10 mouse cellular contexts compared by ENCODE assay signal in the genomic region with DNA sequence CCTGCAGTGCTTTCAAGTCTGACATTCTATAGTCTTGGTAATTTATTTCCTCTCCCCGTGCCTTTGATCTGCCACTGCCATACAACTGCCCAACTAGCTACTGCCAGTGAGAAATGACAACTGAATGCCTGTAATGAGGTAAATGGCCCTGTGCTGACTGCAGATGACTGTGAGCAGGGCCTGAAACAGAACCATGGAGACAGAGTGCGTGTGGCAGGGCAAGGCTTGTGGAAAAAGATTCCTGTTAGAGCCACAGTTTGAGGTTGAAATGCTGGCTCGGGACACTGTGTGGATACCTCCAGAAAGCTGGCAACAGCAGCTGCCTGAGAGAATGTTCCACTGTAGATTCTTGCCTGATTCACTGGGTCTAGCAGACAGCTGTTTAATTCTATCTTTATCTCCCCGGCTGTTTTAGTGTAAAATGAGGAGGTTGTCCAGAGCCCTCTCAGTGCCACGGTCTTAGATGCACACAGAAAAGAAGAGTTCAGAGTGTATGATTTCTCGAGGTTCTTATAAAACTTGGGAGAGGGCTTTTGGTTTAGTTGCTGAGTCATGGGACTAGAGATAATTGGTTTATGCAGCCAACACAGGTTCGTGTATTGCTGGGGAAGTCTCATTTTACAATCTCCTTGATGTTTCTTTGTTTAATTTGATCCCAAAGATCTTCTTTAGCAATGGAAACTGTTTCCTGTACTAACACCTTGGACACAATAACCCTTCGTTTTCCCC. TPM values are rescaled to one million over a fixed set of nuclear protein-coding genes. Genes with fewer than 3 reads are reported as not detected.
DNase-seq lines count a peak whose midpoint lies in the region; ATAC-seq and TF ChIP-seq lines count a peak whose summit lies in the region.
"Had no signal": no experiment of that assay in that cellular context is flagged by ENCODE, and none has a peak within 500 bp of the region (broad histone marks: within the 10 kb centered on the region; RNA-seq: fewer than 3 reads in every experiment).

No protein-coding gene starts in this region.

- H3K36me3 ChIP-seq in hindbrain, postnatal 0 days (ENCODE audit: insufficient read depth, low read length): no peaks in the 10 kb centered on the region
- H3K36me3 ChIP-seq in stomach, embryonic 15.5 days: no peaks in the 10 kb centered on the region

- no peaks in the 10 kb centered on the region for H3K27me3 ChIP-seq in hindbrain, postnatal 0 days (ENCODE audit: insufficient read depth, low read length)
- no peaks in the 10 kb centered on the region for H3K27me3 ChIP-seq in stomach, embryonic 15.5 days (replicated peaks)

- 32% methylated on average over 8 of the region's 8 CpGs for WGBS in hindbrain, postnatal 0 days
- WGBS in stomach, embryonic 15.5 days: 37% methylated on average over 8 of the region's 8 CpGs

- H3K4me1 ChIP-seq in hindbrain, postnatal 0 days (ENCODE audit: insufficient read depth, low read length): peaks cover 23% of the 10 kb centered on the region
- peaks cover 31% of the 10 kb centered on the region for H3K4me1 ChIP-seq in stomach, embryonic 15.5 days

- peak; percentile 47 for DNase-seq in gastrocnemius, adult 2 months
- no peak for DNase-seq in gastrocnemius, postnatal 36 days
- peak; percentile 68 to 78 for DNase-seq in right cerebral cortex, postnatal 10 days (ENCODE audit: low spot score in 2 of 2)
- no peak for DNase-seq in right cerebral cortex, postnatal 36 days (ENCODE audit: low spot score in 2 of 2)
- peak; percentile 51 for DNase-seq in hindbrain, postnatal 0 days (ENCODE audit: low spot score)
- no peak for DNase-seq in testis, postnatal 10 days (ENCODE audit: low spot score)
- DNase-seq in urinary bladder, adult 18-20 months (ENCODE audit: low spot score in 2 of 2): no peak
- DNase-seq: kidney, postnatal 36 days had no signal

- ATAC-seq in hindbrain, postnatal 0 days: no peak
- ATAC-seq in stomach, embryonic 15.5 days (ENCODE audit: insufficient read depth, low FRiP score, low read depth): no peak

- H3K9ac ChIP-seq in hindbrain, postnatal 0 days (replicated peaks; ENCODE audit: low read length): no peak overlapping the region
- no peak overlapping the region for H3K9ac ChIP-seq in stomach, embryonic 15.5 days

- H3K27ac ChIP-seq in gastrocnemius, adult 2 months: peak overlapping the region; percentile 100
- peak overlapping the region; percentile 65 for H3K27ac ChIP-seq in hindbrain, postnatal 0 days
- peak overlapping the region; percentile 46 for H3K27ac ChIP-seq in stomach, embryonic 15.5 days

- H3K9me3 ChIP-seq in hindbrain, postnatal 0 days (ENCODE audit: low read length): no peaks in the 10 kb centered on the region
- no peaks in the 10 kb centered on the region for H3K9me3 ChIP-seq in stomach, embryonic 15.5 days

- TF ChIP-seq CTCF in gastrocnemius, adult 2 months (IDR thresholded peaks at IDR 0.05): no peak
- TF ChIP-seq CTCF in hindbrain, postnatal 0 days (IDR thresholded peaks at IDR 0.05; ENCODE audit: low read depth): no peak

- H3K4me3 ChIP-seq in gastrocnemius, adult 2 months: no peak overlapping the region
- H3K4me3 ChIP-seq in hindbrain, postnatal 0 days (ENCODE audit: low read length): no peak overlapping the region
- H3K4me3 ChIP-seq in stomach, embryonic 15.5 days (replicated peaks): no peak overlapping the region

- intact Hi-C loops in gastrocnemius, adult 2 months (cut with DNase I): loop anchor here (10.0 kb wide), 1 partner anchor 230 kb away; a partner anchor contains a TSS
- intact Hi-C loops in gastrocnemius, postnatal 36 days (cut with DNase I): no loop called here

- no peak overlapping the region for H3K4me2 ChIP-seq in hindbrain, postnatal 0 days (ENCODE audit: low read depth, low read length)
- no peak overlapping the region; the same call in 1 of the 2 replicates for H3K4me2 ChIP-seq in stomach, embryonic 15.5 days

RNA-seq across cellular contexts. Expression of a gene that starts 1.8 kb away (rescaled TPM):
- 10 to 100 TPM; 68.1 to 92.0 TPM for total RNA-seq in gastrocnemius, adult 2 months (2021)
- total RNA-seq in gastrocnemius, postnatal 36 days (2021): 100 to 1,000 TPM; 104 to 128 TPM
- total RNA-seq in hindbrain, postnatal 0 days (2014; rRNA removed): 538 and 549 TPM in 2 replicates
- 1,243 and 1,257 TPM in 2 replicates for polyA plus RNA-seq in hindbrain, postnatal 0 days (2015; fragmentation: Nextera tagmentation; extraction: Ambion mirVana)
- polyA plus RNA-seq in stomach, embryonic 15.5 days (2015; fragmentation: Nextera tagmentation; extraction: Ambion mirVana): 1,302 and 1,597 TPM in 2 replicates

RNA-seq across cellular contexts. Expression of a gene that starts 33.6 kb away (rescaled TPM):
- not detected for total RNA-seq in gastrocnemius, adult 2 months (2021)
- total RNA-seq in gastrocnemius, postnatal 36 days (2021): under 1 TPM in 1 of 2 experiments, not detected in 1; 0.37 TPM
- not detected in 2 replicates for total RNA-seq in hindbrain, postnatal 0 days (2014; rRNA removed)
- not detected in 2 replicates for polyA plus RNA-seq in hindbrain, postnatal 0 days (2015; fragmentation: Nextera tagmentation; extraction: Ambion mirVana)
- not detected in 2 replicates for polyA plus RNA-seq in stomach, embryonic 15.5 days (2015; fragmentation: Nextera tagmentation; extraction: Ambion mirVana)
- total RNA-seq: neutrophil, adult 5-6 weeks had no signal

RNA-seq across cellular contexts. Expression of a gene that starts 46.7 kb away (rescaled TPM):
- total RNA-seq in gastrocnemius, adult 2 months (2021): 10 to 100 TPM; 71.3 to 95.7 TPM
- 10 to 100 TPM; 47.6 to 66.2 TPM for total RNA-seq in gastrocnemius, postnatal 36 days (2021)
- total RNA-seq in hindbrain, postnatal 0 days (2014; rRNA removed): 31.2 and 32.9 TPM in 2 replicates
- 25.0 and 25.9 TPM in 2 replicates for polyA plus RNA-seq in hindbrain, postnatal 0 days (2015; fragmentation: Nextera tagmentation; extraction: Ambion mirVana)
- 23.7 and 33.3 TPM in 2 replicates for polyA plus RNA-seq in stomach, embryonic 15.5 days (2015; fragmentation: Nextera tagmentation; extraction: Ambion mirVana)

Comparison
In these comparisons a context has a peak if more than half of its experiments do, and no peak if none do; other contexts are left out.
1. DNase-seq: peak in gastrocnemius, adult 2 months (single experiment), right cerebral cortex, postnatal 10 days (2 of 2) and hindbrain, postnatal 0 days (single experiment); none in gastrocnemius, postnatal 36 days (0 of 2), right cerebral cortex, postnatal 36 days (0 of 2), testis, postnatal 10 days (single experiment) and urinary bladder, adult 18-20 months (0 of 2).
2. H3K27ac ChIP-seq: peak in every context shown above with its lines; median percentile 100 in gastrocnemius, adult 2 months; 65 in hindbrain, postnatal 0 days; 46 in stomach, embryonic 15.5 days.